In the genomic region with DNA sequence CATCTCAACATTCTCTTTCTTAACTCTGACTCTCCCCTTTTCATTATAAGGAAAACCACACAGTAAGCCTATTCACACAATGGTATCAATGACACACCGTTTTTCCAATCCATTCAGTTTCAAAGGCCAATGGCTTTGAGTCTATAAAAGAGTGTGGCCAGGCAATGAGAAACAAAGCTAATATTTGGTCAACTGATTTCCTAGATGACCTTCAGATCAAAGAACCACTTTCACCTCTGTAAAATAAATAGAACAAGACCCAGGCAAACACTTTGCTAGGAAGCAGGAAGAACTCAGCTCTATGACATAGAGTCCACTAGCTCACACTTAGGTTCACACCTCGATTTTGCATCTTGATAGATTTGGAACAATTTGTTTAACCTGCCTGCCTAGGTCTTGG, we compare ENCODE assay signal across 23 mouse cellular contexts. TPM values are rescaled to one million over a fixed set of nuclear protein-coding genes. Genes with fewer than 3 reads are reported as not detected.
"Had no signal": no experiment of that assay in that cellular context is flagged by ENCODE, and none has a peak within 500 bp of the region (broad histone marks: within the 10 kb centered on the region; RNA-seq: fewer than 3 reads in every experiment).

No protein-coding gene starts in this region.

- H3K4me1 ChIP-seq: neural tube, embryonic 13.5 days had no signal

- DNase-seq: lung, adult 18-20 months; lung, embryonic 14.5 days; lung, postnatal 10 days; lung, postnatal 4 days; midbrain, embryonic 14.5 days; retina, postnatal 1 day; right cerebral cortex, adult 18-20 months; right cerebral cortex, postnatal 25 days; right cerebral cortex, postnatal 4 days; thymus, adult 18-20 months; thymus, postnatal 14 days; thymus, postnatal 36 days had no signal

- H3K4me2 ChIP-seq: liver, embryonic 15.5 days; lung, embryonic 14.5 days; midbrain, embryonic 12.5 days; neural tube, embryonic 13.5 days; neural tube, embryonic 15.5 days had no signal

- H3K4me3 ChIP-seq: liver, embryonic 15.5 days; midbrain, embryonic 10.5 days; midbrain, embryonic 12.5 days; myocyte; neural tube, embryonic 13.5 days; neural tube, embryonic 15.5 days had no signal

- H3K9ac ChIP-seq: liver, embryonic 15.5 days; lung, embryonic 14.5 days; midbrain, embryonic 12.5 days; neural tube, embryonic 13.5 days; neural tube, embryonic 15.5 days had no signal

- H3K27ac ChIP-seq: liver, embryonic 15.5 days; midbrain, embryonic 10.5 days; midbrain, embryonic 12.5 days; neural tube, embryonic 13.5 days; neural tube, embryonic 15.5 days had no signal

- ATAC-seq: midbrain, embryonic 16.5 days had no signal

- H3K36me3 ChIP-seq: liver, embryonic 15.5 days; midbrain, embryonic 10.5 days; midbrain, embryonic 12.5 days; neural tube, embryonic 13.5 days; neural tube, embryonic 15.5 days had no signal

- H3K9me3 ChIP-seq: liver, embryonic 15.5 days; midbrain, embryonic 10.5 days; midbrain, embryonic 12.5 days; neural tube, embryonic 13.5 days; neural tube, embryonic 15.5 days had no signal

RNA-seq across cellular contexts. Expression of gene Nkx2-3, which starts 30.9 kb away (rescaled TPM):
- total RNA-seq: megakaryocyte, adult 5-6 weeks; megakaryocyte-erythroid progenitor cell, adult 5-6 weeks had no signal
- polyA plus RNA-seq: lung, embryonic 14.5 days; lung, embryonic 16.5 days; myocyte; neural tube, embryonic 13.5 days; neural tube, embryonic 15.5 days; thymus, postnatal 0 days had no signal
